Mouse (Mus musculus) left cerebral cortex, adult 8-10 months (tissue): ENCODE results near the gene Gdf10. TPM values are rescaled to one million over a fixed set of nuclear protein-coding genes. Genes with fewer than 3 reads are reported as not detected.

Source experiments
- DNase-seq, 2 experiments: peaks; one replicate each; pipeline ENCODE4 v3.0.0; 2022; ENCODE audit warnings: low spot score in 2 of 2
- total RNA-seq, 4 experiments: library from RNA; stranded (reverse); gene quantifications; 2 replicates each; pipeline ENCODE4 v1.2.4; 2022

Gdf10 gene
- total RNA-seq, 4 experiments from 2014 or later = 2.8 to 3.4 (median 2.9) TPM

DNA sequence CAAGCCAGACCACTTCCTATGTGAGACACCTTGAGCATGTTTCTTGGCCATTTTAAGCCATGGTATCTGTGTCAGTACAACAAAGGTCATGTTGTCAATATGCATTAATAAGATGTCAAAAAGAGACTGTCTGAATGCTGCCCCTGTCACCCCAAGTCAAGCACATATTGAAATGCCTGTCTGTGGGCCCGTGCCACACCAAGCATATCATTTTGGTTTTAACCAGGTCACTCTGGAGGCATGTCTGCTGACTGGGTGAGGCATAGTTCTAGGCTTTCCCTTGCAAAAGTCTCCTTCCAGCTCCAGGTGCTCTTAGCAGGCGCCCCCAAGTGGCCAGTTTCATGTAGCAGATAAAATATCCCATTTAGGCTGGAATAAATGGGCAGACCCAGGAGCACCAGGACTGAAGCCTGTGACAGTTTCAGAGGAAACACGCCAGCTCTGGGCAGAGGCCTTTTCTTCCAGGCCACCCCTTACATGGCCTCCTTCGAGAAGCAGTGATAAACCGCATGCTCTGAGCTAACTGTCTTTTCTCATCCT lies 10.5 kb downstream of the Gdf10 start:
- DNase-seq = peak in 1 of 2 experiments; percentile 50

DNA sequence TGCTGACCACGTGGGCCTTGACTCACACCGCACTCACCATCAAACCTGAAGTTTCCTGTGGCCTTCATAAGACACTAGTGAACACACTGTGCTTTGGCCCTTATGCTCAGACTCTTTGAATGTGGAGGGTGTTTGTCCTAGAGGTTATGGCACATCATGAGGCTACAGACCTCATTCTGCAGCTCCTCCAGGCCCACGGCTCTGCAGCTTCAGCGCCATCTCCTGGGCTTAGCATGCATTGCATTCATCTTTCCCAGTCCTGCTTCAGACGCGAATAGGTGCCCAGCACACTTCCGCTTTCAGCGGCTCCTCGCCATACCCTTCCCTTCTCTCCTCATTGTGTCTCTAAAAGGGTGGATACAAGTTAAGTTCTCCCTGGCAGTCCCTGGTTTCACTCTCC lies 15.7 kb downstream of the Gdf10 start:
- peak; percentile 39 to 59 for DNase-seq

DNA sequence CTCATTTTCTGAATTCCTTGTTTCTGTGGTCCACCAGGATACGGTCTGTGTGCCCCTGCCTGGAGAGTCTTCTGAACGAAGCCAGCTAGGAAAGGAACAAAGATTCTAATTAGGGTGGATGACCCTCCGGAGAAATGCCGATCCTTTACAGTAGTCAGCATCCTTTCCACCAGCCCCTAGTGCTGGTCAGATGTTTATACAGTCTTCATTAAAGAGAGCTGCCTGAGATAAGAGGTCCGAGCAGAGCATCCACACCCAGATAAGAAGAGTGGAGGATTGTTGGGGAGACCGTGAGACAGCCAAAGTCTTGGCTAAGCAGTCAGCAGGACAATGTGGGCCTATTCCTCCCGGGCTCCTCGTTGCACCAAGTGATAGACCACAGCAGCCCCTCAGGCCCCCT lies 17.4 kb downstream of the Gdf10 start, which contains the start of gene Gdf2:
Gdf2 (plus strand) TSS at position 301 of the 400 bp plus-strand sequence.
- DNase-seq = no peak

DNA sequence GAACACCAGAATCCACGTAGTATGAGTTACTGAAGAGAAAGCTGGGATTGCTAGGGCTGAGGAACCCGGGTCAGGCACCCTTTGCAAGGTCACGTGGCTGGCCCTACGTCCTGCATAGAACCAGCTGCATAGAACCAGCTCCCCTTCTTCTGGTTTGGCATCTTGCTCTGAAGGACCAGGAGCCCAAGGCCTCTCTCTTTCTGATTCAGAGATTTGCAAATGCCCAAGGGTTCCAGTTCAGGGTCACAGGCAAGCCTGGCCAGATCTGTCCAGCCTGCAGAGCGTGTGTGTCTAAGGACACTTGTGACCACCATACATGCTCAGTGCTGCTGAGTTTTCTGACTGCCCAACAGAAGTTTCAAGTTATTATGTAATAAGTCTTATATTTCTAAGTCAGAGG lies 18.8 kb downstream of the Gdf10 start:
- no peak for DNase-seq

DNA sequence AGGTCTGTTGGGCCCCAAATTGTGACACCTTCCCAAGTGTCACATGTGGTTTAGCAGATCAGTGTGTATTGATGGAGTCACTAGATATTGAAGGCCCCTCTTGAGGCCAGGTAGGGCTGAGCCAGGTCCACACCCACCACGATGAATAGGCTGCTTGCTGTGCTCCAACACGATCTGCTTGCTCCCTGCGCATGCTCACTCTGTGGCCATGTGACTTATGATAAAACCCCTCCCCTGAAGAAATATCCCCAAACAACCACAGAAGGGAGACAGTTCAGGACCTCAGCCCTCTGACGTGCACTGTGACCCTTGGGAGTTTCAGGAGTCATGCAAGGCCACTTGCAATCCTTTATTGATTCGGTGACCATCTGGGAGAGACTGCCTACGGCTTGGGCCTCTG lies 22.7 kb downstream of the Gdf10 start:
- DNase-seq = no peak

DNA sequence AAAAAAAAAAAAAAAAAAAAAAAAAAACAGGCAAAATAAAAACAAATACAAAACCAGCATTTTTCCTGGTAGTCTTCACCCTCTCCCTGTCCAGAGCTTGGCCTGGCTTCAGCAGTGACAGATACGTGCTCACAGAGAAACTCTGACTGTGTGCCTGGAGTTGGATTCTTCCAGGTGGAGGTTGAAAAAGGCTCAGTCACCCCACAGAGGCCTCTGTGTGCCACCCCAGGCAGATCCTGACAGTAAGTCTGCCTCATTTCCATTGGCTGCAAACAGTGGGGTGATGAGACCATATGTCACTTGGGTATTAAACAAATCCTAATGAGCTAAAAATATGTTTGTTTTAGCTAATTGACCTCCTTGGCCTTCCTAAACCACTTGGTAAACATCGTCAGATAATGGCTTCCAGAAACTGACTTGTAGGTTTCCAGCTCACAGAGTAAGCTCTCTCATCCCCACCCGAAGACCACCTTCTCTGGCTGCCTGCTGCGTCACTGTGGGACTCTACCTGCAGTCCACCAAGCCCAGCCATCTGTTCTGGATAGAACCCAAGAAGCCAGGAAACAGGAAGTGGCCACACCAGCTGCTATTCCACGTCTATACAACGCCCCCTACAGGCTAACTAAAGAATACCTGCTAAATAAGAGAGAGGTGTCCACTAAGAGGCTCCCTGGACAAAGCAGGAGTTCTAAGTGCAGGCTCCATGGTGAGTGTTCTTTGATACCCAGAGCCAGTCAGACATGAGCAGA lies 29.0 kb downstream of the Gdf10 start:
- no peak for DNase-seq

DNA sequence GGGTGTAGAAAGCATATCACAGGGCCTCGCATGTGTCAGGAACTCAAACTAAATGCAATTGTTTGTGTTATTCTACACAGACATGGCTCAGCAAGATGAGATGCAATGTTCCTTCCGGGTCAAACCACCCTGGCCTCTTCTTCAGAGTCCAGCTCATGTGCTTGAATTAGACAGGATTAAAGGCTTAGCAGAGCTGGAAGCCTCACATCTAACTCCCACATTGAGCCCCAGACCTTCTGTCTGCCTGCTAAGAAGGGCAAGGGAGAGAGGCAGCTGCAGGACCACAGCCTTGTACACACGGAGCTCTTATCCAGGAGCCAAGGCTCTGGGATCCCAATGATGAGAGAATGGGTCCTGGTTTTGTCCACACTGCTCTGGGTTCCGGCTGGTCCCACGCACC lies 30.4 kb downstream of the Gdf10 start, which contains the start of gene Rbp3:
Rbp3 (plus strand) TSS at position 243 of the 400 bp plus-strand sequence.
- DNase-seq = no peak

DNA sequence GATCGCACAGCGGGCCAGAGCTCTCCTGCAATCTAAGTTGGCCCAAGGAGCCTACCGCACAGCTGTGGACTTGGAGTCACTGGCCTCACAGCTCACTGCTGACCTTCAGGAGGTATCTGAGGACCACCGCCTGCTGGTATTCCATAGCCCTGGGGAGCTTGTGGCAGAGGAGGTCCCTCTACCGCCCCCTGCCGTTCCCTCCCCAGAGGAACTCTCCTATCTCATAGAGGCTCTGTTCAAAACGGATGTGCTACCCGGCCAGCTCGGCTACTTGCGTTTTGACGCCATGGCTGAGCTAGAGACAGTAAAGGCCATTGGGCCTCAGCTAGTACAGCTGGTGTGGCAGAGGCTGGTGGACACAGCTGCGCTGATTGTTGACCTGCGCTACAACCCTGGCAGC lies 32.7 kb downstream of the Gdf10 start:
- DNase-seq = no peak

DNA sequence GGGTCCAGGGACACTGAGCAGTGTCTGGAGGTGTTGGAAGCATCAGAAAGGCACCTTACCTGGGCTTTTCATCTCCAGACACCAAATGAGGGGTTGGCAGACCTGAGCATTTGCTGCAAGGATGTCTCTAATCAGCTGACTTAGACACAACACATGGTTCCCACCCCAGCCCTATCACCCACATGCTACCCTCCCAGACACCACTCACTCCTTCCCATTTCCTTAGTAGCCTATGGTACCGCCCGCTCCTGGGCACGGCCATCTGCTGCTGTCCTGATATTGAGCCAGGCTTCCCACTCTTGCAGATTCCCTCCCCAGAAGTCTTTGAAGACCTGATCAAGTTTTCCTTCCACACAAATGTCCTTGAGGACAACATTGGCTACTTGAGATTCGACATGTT lies 34.8 kb downstream of the Gdf10 start:
- no peak for DNase-seq

DNA sequence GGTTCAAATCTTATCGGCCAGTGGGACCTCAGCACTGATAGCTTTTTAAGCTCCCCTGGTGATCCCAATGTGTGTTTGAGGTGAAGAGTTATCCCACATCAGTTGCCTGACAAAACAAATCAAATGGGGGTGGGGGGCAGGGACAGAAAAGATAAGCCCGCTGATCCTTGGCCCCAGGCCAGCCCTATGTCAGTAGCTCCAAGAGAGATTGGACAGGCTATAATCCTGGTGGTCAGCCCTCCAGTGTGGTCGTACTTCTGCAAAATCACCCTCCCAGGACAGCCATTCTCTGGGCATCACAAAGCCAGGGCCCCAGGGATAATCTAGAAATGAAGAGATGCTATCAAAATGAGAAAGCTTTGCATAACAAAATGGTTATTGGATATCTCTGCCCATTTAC lies 35.5 kb downstream of the Gdf10 start:
- DNase-seq = no peak

DNA sequence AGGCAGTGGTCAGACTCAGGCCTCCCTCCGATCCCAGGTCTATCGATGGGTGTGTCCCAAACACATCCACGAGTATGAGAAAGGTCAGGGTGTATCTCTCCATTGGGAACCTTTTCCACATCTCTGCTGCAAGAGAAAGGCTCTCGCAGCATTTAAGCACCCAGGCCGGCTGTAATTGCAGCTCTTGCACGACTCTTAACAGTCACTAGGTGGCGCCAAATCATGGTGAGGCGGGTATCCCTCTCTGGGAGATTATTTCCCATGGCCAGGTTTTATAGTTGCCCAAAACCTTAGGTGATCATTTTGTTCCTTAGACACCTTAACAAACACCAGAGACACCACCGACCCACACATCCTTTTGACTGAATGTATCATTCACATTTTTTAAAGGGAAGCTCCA lies 36.0 kb downstream of the Gdf10 start:
- no peak for DNase-seq

DNA sequence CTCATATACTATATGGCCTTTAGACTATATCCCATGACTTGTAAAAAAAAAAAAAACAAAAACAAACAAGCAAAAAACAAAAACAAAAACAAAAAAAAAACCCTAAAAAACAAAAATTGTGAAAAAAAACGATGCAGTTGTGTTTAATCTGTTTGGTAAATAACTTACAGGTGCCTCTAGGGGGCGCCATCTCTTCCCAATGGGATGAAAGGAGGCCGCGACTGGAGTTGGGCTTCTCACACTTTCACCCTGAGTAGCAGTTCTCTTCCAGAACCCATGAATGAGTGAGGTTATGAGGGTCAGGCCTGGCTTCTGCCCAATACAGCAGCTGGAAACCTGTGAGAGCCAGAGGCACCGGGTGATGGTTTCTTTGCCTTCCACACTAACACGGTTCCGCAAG lies 42.3 kb downstream of the Gdf10 start:
- DNase-seq = no peak

DNA sequence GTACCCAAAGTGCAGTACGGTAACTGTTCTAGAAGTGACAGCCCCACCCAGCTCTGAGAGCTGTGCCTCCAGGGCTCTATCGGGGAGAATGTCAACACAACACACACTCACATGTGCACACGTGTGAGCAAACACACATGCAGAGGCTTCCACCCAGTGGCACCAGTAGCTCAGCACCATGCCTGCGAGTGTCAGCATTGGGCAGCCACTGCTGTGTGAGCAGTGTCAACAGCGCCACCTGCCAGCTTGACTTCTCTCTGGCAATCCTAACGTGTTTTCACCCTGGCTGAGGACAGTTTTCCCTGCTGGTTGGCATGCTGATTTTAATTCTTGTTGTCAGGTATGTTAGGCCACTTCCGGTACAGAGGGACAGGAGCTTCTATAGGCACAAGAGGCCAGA lies 49.3 kb downstream of the Gdf10 start:
- no peak for DNase-seq

DNA sequence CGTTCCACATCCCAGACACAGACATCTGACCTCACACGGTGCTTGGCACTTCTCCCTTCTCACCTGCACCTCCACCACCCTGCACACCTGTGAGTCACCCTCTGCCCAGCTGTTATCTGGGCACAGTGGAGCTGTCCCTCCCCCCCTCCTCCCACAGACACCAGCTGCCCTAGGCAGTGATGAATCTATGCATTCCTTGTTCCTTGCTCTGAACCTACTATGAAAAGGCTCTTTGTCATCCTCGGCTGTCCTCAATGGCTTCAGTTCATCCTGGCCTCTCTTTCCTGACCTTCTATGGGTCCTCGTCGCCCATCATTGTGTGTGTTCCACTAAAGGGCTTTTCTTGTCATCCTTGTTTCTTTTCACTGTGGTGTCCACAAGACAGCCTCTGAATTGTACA lies 51.4 kb downstream of the Gdf10 start:
- peak in 1 of 2 experiments; percentile 46 for DNase-seq

DNA sequence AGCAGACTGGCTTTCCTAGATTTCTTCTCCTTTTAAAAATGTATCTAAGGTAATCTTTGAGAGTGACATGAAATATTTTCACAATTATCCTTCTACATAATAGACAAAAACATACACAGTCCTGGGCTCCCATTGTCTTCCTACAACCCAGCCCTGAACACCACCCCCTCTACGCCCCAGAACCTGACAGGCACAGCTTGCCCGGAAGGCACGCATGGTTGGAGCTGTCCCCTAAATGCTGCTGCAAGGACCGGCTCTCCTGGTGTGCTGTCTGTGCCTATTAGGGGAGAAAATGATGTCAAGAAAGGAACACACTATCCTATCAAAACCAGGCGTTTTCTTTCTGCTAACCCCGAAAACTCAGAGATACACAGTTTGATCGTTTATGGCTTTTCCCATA lies 54.4 kb downstream of the Gdf10 start:
- DNase-seq = no peak

DNA sequence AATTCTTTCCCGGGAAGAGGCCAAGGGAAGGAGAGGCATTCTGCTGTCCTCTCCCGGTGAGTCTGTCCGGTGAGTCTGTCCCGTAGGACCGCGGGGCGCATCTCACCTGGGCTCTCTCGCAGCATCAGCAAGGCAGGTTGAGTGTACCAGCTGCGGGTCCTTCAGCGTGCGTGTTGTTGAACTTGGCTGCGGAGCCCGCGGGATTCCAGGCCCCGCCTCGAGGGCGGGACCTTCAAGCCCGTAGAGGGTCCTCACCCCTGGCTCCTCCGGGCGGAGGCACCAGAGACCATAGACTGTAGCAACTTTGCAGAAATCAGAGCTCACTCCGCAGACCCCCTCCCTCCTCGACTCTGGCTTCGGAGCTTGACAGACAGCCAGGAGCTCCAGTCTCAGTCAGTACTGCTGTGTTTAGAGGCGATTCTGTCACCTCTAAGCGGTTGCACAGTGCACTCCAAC lies 55.2 kb downstream of the Gdf10 start, which contains the start of gene Zfp488:
Zfp488 (minus strand) TSS at position 161 of the 456 bp plus-strand sequence.
- no peak for DNase-seq

Other genes starting within 250 kb of the Gdf10 start
- not detected for gene Gdf2, start 17.5 kb downstream of the Gdf10 start, total RNA-seq
- under 1 TPM in 1 of 4 experiments, not detected in 3; 0.32 TPM for gene Rbp3, start 30.4 kb downstream of the Gdf10 start, total RNA-seq
- gene Zfp488, start 55.2 kb downstream of the Gdf10 start, total RNA-seq = 1 to 10 TPM; 3.4 to 4.6 (median 4.2) TPM
- not detected for gene Gm30083, start 91.6 kb downstream of the Gdf10 start, total RNA-seq
- gene Gm5460, start 93.2 kb downstream of the Gdf10 start, total RNA-seq = not detected
- not detected for gene Antxrl, start 129.1 kb downstream of the Gdf10 start, total RNA-seq
- under 1 TPM; 0.60 to 0.96 (median 0.72) TPM for gene Anxa8, start 162.4 kb downstream of the Gdf10 start, total RNA-seq
- not detected for gene A630023A22Rik, start 179.2 kb downstream of the Gdf10 start, total RNA-seq
- not detected for gene Npy4r, start 228.9 kb downstream of the Gdf10 start, total RNA-seq